Mouse (Mus musculus) spleen, adult 2 months (tissue): ENCODE results near the gene Auts2.

Source experiments
- CTCF ChIP-seq: fragments of 200-500 bp; IDR thresholded peaks from 2 replicates; pipeline ENCODE4 v1.5.1; 2011; ENCODE audit warnings: mild to moderate bottlenecking, inconsistent platforms; ENCODE audit not compliant: insufficient read depth, insufficient read length, insufficient replicate concordance; ENCODE audit errors: extremely low read depth
- POLR2A ChIP-seq: fragments of 200-500 bp; IDR thresholded peaks from 2 replicates; pipeline ENCODE4 v1.6.1; 2011; ENCODE audit warnings: low read depth, low read length, inconsistent platforms

DNA sequence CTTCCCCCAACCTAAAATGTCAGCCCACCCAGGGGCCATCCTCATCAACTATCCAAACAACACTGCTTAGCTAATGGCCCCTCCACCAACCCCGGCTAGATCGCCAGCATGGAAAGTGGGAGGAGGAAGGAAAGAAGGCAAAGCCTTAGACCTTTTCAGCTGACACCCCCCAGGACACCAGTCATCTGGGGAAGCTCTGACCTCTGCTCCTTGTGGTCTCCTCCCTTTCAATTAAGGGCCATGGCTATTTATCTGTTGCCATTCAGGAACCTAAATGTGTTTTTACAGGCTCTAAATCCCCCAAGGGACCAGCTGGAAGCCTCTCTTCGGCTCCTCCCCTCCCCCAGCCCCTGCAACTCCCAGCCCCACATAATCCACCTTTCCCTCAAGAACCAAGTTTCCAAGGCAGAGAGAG is 42.3 kb downstream of the Auts2 start:
- no peak for TF ChIP-seq POLR2A
- TF ChIP-seq CTCF, result no peak
